Mouse (Mus musculus) layer of hippocampus, adult 9-10 months (tissue): Measurements from ENCODE around the gene Fancc.
"Not testable (repeated sequence)": the region's sequence is repeated elsewhere in the genome, so short reads cannot be mapped to it uniquely, and the experiment has no call there.

Source experiments
- DNase-seq: peaks from one replicate; pipeline ENCODE4 v3.0.0; 2022; ENCODE audit warnings: low spot score

Fancc gene

GRCm38 (mm10) chr13:63316407-63316806 lies 180.7 kb downstream of the Fancc start:
- DNase-seq: no peak

GRCm38 (mm10) chr13:63315777-63316176 lies 181.3 kb downstream of the Fancc start:
- DNase-seq: no peak

GRCm38 (mm10) chr13:63315111-63315510 lies 182.0 kb downstream of the Fancc start:
- not testable (repeated sequence) for DNase-seq

GRCm38 (mm10) chr13:63314608-63314920 lies 182.5 kb downstream of the Fancc start:
- no peak for DNase-seq

- no peak for DNase-seq
Observed at GRCm38 (mm10) chr13:63313748-63314607, 183.1 kb downstream of the Fancc start.

GRCm38 (mm10) chr13:63313247-63313646 lies 183.8 kb downstream of the Fancc start:
- no peak for DNase-seq

- DNase-seq: no peak
Observed at GRCm38 (mm10) chr13:63311156-63311555, 185.9 kb downstream of the Fancc start.

- no peak for DNase-seq
Observed at GRCm38 (mm10) chr13:63309563-63309962, 187.5 kb downstream of the Fancc start.

- DNase-seq: no peak
Observed at GRCm38 (mm10) chr13:63306768-63307167, 190.3 kb downstream of the Fancc start.

- no peak for DNase-seq
Observed at GRCm38 (mm10) chr13:63305160-63306011, 191.7 kb downstream of the Fancc start.

- DNase-seq: no peak
Observed at GRCm38 (mm10) chr13:63304799-63305159, 192.3 kb downstream of the Fancc start.

- no peak for DNase-seq
Observed at GRCm38 (mm10) chr13:63304124-63304792, 192.8 kb downstream of the Fancc start.

GRCm38 (mm10) chr13:63302381-63302780 lies 194.7 kb downstream of the Fancc start:
- DNase-seq: no peak

GRCm38 (mm10) chr13:63301764-63302209 lies 195.3 kb downstream of the Fancc start:
- no peak for DNase-seq

GRCm38 (mm10) chr13:63300929-63301328 lies 196.1 kb downstream of the Fancc start:
- no peak for DNase-seq

- no peak for DNase-seq
Observed at GRCm38 (mm10) chr13:63298931-63299330, 198.1 kb downstream of the Fancc start.

- DNase-seq: no peak
Observed at GRCm38 (mm10) chr13:63297933-63298332, 199.1 kb downstream of the Fancc start.

- DNase-seq: no peak
Observed at GRCm38 (mm10) chr13:63297003-63297402, 200.1 kb downstream of the Fancc start.

- DNase-seq: no peak
Observed at GRCm38 (mm10) chr13:63296300-63296699, 200.8 kb downstream of the Fancc start.

GRCm38 (mm10) chr13:63294359-63295193 lies 202.5 kb downstream of the Fancc start:
- DNase-seq: no peak

GRCm38 (mm10) chr13:63293647-63294046 lies 203.4 kb downstream of the Fancc start:
- DNase-seq: no peak

GRCm38 (mm10) chr13:63291016-63291415 lies 206.1 kb downstream of the Fancc start:
- DNase-seq: no peak
